Mouse (Mus musculus) T-helper 2 cell (primary cell): ENCODE measurements around the gene Echdc2.

ENCODE experiments used
- in situ Hi-C: fragments of 300-600 bp; cut with MboI, MseI; formaldehyde crosslinking; loops from one replicate; pipeline ENCODE4 v1.15.1; 2025; ENCODE audit warnings: high pct_unique_total_duplicates

Gene Echdc2

DNA sequence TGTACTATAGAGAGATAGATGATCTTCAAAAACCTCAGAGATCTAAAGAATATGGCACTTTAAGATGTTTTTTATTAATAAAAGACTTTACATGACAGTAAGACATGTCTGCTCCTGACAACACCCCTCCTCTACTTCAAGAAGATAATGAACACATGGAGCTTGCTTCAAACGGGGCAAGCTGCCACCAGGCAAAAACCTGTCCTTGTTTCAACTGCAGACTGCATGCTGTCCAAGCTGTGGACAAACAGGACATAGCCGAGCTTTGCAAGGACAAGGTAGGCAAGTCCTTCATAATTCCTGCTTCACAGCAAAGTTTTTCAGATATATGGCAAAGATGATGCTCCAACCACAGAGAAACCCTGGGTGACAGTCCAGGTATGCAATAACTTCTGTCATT lies 34.0 kb downstream of the Echdc2 start:
- in situ Hi-C loops: no loop called here

DNA sequence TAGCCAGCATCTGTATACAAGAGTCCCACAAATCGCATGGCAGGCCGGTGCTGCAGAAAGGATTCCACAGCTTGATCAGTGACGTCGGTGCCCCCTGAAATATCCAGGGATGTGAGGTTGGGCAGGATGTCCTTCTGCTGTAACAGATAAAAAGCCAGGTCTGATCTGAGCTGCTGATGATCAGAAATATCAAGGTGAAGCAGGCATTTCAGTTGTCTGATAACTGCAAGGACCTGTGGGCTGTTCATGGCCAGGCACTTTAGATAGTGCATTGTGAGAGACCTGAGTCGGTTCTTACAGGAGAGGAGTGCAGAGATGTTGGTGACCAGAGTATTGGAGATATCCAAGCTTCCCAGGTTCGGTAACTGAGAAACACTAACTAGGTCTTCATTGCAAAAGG lies 39.4 kb downstream of the Echdc2 start:
- in situ Hi-C loops: no loop called here

DNA sequence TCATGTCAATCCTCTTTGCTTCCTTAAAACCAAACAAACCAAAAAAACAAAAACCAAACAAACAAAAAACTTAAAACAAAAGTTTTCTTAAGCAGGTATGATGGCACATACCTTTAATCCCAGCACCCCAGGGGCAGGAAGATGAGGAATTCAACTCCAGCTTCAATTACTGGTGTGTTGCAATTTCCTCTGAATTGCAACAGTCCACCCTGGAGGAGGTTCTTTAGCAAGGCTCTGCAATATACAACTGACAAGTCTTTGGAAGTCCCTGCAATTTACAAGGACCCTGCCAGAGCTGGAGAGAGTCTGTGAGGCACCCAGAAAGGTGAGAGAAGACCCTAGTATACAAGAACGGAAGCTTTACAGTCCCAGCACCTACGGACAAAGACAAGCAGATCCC lies 47.8 kb downstream of the Echdc2 start:
- in situ Hi-C loops: no loop called here

DNA sequence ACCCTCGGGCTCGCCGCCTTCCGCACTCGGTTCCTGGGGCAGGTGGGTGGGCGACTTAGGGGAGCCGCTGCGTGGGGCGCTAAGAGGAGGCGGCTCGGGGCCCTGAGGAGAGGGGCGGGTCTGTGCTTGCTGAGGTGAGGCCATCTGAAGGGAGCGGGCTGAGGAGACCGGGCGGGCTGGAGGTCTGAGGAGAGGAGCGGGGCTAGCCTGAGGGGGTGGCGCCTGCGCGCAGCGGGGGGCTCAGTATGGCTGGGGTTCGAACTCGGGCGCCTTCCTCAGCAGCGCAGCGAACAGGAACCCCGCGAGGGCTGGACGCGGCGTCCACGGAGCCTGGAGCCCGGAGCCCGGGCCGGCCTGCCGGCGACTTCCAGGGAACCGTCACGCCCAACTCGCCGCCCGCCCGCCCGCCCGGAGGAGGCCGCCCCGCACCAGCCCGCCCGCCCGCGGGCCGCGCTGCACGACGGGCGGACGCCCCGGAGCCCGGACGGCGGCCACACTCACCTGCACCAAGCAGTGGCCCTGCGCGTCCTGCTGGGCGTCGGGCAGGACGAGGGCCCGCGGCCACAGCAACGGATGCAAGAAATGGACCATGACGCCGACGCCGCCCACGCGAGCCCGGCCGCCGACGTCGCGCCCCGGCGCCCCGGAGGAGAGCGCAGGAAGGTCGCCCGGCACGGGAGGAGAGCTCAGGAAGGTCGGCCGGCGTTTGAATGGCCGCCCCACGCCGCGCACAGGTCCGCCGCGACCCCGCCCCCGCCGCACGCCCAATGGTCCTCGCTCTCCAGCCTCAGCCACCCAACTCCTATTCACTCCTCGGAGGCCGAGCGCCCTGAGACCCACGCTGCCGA lies 52.3 kb downstream of the Echdc2 start, which contains the start of gene Zyg11a:
TSS of gene Zyg11a (minus strand) at position 717 of the 848 bp plus-strand sequence.
- in situ Hi-C loops: no loop called here

DNA sequence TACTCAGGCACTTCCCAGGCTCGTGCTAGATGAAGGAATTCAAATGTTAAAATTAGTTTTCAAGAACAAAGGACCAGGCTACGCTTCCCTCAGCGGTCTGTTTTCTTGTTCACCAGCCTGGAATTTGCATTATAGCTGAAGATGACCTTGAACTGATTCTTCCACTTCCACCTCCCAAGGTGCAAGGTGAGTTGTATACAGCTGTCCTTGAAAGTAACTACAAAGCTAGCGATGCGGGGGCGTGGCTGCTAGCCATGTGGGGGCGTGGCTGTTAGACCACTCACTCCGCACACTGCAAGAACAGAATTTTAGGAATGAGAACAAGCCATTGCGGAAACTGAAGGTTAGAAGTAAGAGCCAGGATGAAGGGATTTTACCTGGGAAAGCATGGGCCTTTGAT lies 53.8 kb downstream of the Echdc2 start:
- in situ Hi-C loops: no loop called here

DNA sequence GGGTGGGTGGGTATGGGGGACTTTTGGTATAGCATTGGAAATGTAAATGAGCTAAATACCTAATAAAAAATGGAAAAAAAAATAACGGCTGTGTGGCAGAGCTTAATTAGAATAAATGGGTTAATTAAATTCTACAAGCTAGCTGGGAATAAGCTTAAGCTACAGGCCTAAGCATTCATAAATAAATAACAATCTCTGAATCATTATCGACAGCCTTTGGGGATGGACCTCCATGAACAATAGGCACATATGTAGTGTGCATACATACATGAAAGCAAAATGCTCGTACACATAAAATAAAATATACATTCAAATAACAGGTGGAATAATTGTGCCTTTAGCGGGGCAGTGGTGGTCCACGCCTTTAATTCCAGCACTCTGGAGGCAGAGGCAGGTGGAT lies 57.3 kb downstream of the Echdc2 start:
- in situ Hi-C loops: no loop called here

DNA sequence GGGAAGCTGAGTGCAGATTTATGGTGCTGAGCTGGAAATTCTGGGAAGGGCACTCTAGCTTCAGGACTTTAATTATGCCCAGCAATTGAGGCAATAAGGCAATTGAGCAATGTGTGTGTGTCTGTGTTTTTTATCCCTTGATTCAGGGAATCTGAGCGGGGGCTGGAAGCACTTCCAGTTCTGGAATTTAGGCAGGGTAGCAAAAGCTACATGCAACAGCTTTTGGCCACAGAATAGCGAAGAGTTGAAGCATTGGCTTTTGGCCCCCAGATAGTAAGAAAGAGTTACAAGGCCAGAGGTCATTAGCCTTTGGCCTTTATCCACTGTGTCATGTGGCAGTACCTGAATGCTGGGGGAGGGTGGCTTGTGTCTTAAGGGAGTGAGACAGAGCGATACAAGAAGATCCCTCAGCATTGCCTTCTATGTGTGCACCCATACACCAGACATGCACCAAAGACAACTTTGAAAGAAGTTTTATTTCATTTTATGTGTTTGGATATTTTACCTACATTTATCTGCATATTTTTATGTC lies 60.2 kb downstream of the Echdc2 start:
- in situ Hi-C loops: no loop called here
